Mouse (Mus musculus): ENCODE data around the gene Hist1h2ae.
"Not testable (repeated sequence)": the region's sequence is repeated elsewhere in the genome, so short reads cannot be mapped to it uniquely, and the experiment has no call there.

GRCm38 (mm10) chr13:23574546-23575170 lies 3.6 kb upstream of the Hist1h2ae start:
- peak; percentile 91 for TF ChIP-seq POLR2A (IDR thresholded peaks at IDR 0.05; ENCODE audit: insufficient read depth, low read length)
- not testable (repeated sequence) for TF ChIP-seq CTCF (IDR thresholded peaks at IDR 0.05; ENCODE audit: low read depth, low read length)

Data from ES-Bruce4 (cell line).